Mouse (Mus musculus): ENCODE results near the gene Pgbd5. TPM values are rescaled to one million over a fixed set of nuclear protein-coding genes. Genes with fewer than 3 reads are reported as not detected.
"Not testable (repeated sequence)": the region's sequence is repeated elsewhere in the genome, so short reads cannot be mapped to it uniquely, and the experiment has no call there.

The Pgbd5 gene
- total RNA-seq, 2 experiments from 2014 or later = 9.1 to 9.5 TPM

- DNase-seq (ENCODE audit: low spot score in 2 of 2) = peak in 1 of 2 experiments; percentile 8
These were observed 5.9 kb downstream of the Pgbd5 start for GRCm38 (mm10) chr8:124433451-124434125.

DNA sequence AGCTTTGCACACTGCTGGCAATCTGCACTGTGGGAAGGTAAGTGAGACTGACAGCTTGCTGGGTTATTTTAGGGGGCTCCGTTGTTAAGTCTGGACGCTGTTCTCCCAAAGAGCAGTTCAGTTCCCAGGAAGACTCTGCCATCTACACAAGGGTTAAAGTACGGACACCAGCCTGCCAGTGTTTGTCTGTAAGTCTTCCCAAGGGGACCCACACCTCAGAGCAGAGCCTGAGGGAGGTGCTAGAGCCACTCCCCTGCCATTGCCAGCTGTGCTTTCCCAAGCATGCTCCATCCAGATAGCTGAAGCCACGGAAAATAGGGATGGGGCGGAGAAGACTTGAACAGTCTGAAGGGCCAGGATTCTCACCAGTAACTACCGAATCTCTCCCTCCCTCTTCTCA lies 8.6 kb downstream of the Pgbd5 start:
- DNase-seq (ENCODE audit: low spot score in 2 of 2) = no peak

DNA sequence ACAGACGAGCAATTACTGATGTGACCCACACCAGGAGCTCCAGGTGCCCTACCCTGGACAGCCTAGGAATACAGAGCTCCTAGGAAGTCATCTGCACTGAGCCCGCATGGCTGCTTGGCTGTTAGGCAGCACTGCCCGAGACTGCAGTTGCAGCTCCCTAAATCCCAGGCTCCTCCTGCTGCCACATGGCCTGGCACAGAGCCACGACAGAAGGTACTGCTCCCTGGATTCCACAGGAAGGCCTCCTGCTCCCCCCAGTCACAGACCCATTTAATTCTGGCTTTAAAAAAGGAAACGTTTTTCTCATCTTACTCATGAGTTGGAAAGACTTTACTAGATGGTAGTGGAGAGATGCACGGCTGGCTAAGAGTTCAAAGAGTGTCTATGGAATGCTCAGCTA lies 10.0 kb downstream of the Pgbd5 start:
- no peak for DNase-seq (ENCODE audit: low spot score in 2 of 2)

- DNase-seq (ENCODE audit: low spot score in 2 of 2) = not testable (repeated sequence)
These were observed 10.7 kb downstream of the Pgbd5 start for GRCm38 (mm10) chr8:124428721-124429120.

- DNase-seq (ENCODE audit: low spot score in 2 of 2) = no peak
These were observed 18.0 kb downstream of the Pgbd5 start for GRCm38 (mm10) chr8:124421413-124421812.

GRCm38 (mm10) chr8:124418927-124419326 lies 20.5 kb downstream of the Pgbd5 start:
- DNase-seq (ENCODE audit: low spot score in 2 of 2) = no peak

- DNase-seq (ENCODE audit: low spot score in 2 of 2) = no peak
These were observed 21.3 kb downstream of the Pgbd5 start for GRCm38 (mm10) chr8:124418185-124418584.

GRCm38 (mm10) chr8:124416646-124417045 lies 22.8 kb downstream of the Pgbd5 start:
- DNase-seq (ENCODE audit: low spot score in 2 of 2) = no peak

GRCm38 (mm10) chr8:124415789-124416188 lies 23.7 kb downstream of the Pgbd5 start:
- DNase-seq (ENCODE audit: low spot score in 2 of 2) = no peak

- DNase-seq (ENCODE audit: low spot score in 2 of 2) = peak in 1 of 2 experiments; percentile 24
These were observed 24.5 kb downstream of the Pgbd5 start for GRCm38 (mm10) chr8:124415002-124415401.

- no peak for DNase-seq (ENCODE audit: low spot score in 2 of 2)
These were observed 26.1 kb downstream of the Pgbd5 start for GRCm38 (mm10) chr8:124413244-124413965.

- DNase-seq (ENCODE audit: low spot score in 2 of 2) = no peak
These were observed 26.8 kb downstream of the Pgbd5 start for GRCm38 (mm10) chr8:124412496-124413243.

- DNase-seq (ENCODE audit: low spot score in 2 of 2) = no peak
These were observed 34.8 kb downstream of the Pgbd5 start for GRCm38 (mm10) chr8:124404471-124405260.

- DNase-seq (ENCODE audit: low spot score in 2 of 2) = no peak
These were observed 35.6 kb downstream of the Pgbd5 start for GRCm38 (mm10) chr8:124403876-124404275.

DNA sequence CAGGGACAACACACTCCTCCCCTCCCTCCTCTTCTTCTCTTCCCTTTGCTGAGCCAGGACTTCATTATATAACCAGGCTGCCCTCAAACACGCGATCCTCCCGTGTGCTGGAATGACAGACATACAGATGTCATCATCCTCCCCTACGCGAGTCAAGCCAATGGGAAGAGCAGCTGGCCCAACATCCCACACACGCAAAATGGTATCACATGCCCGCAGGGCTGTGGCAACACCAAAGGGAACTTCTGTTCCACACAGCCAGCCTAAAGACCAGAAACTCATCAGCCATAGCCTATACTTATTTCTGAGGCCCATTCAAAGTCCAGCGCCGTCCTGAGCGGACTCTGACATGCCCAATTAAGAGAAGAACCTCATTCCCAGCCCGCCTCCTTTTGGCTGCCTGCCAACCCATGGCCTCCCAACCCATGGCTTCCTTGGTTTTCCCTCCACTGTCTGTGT lies 40.0 kb downstream of the Pgbd5 start:
- no peak for DNase-seq (ENCODE audit: low spot score in 2 of 2)

DNA sequence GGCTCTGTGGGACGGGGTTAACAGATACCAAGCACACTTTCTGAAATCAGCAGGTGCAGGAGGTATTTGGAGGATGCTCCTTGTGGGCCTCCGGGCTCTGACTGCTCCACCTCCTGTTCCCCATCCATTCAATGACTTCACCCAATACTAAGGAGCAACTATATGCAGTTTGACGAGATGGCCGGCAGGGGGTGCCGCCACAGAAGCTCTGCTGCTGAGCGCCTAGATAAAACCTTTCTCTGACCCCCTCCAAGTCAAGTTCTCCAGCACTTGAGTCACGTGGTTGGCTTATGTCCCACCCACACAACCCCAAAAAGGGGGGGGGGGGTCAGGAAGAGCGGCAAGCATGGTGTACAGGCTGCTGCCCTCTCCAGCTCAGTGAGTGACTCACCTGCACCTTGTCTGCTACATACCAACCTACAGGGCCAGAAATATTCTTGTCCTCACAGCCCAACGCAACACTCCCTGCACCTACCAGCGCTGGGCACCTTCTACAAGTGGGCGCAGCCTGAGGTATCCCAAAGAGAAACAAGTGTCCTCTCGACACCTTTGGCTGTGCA lies 40.5 kb downstream of the Pgbd5 start:
- DNase-seq (ENCODE audit: low spot score in 2 of 2) = no peak

GRCm38 (mm10) chr8:124397321-124398065 lies 42.0 kb downstream of the Pgbd5 start:
- peak in 1 of 2 experiments; percentile 48 for DNase-seq (ENCODE audit: low spot score in 2 of 2)

DNA sequence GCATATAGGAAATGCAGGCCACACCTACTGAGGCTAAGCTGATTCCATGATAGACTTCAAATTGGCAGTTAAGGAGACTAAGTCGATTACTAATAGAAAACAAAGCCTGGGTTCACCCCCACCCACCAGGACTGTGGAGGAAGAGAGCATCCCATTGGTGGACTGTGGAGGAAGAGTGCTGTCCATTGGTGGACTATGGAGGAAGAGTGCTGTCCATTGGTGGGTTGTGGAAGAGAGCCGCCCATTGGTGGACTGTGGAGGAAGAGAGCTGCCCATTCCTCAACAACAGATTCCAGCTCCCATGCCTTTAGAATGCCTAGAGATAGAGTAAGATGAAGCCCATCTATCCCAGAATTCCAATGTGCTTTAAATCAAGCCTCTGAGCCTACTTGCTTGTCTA lies 42.9 kb downstream of the Pgbd5 start:
- DNase-seq (ENCODE audit: low spot score in 2 of 2) = no peak

GRCm38 (mm10) chr8:124395392-124395791 lies 44.1 kb downstream of the Pgbd5 start:
- no peak for DNase-seq (ENCODE audit: low spot score in 2 of 2)

GRCm38 (mm10) chr8:124394951-124395350 lies 44.5 kb downstream of the Pgbd5 start:
- no peak for DNase-seq (ENCODE audit: low spot score in 2 of 2)

Measured in adrenal gland, postnatal 4 days (tissue).